Mouse (Mus musculus): ENCODE data around the gene Evi2a. TPM values are rescaled to one million over a fixed set of nuclear protein-coding genes. Genes with fewer than 3 reads are reported as not detected.

Gene Evi2a
- polyA plus RNA-seq, 1 experiment from 2014 or later = 4.6 TPM

- Histone ChIP-seq H3K4me2 (replicated peaks) (no peak overlapping the region), H3K27me3 (no peaks in the 10 kb centered on the region), H3K27ac (no peak overlapping the region), H3K9ac (no peak overlapping the region), H3K36me3 (peaks cover 14% of the 10 kb centered on the region), H3K9me3 (replicated peaks) (no peaks in the 10 kb centered on the region), H3K4me3 (no peak overlapping the region), H3K4me1 (no peaks in the 10 kb centered on the region)
- no peak for ATAC-seq (ENCODE audit: low FRiP score)
- WGBS = 88% methylated on average over 8 of the region's 8 CpGs
These were observed 3.7 kb upstream of the Evi2a start for GRCm38 (mm10) chr11:79533950-79534690.

- Histone ChIP-seq H3K4me1 (no peaks in the 10 kb centered on the region), H3K27ac (no peak overlapping the region), H3K4me3 (no peak overlapping the region), H3K9ac (no peak overlapping the region), H3K27me3 (no peaks in the 10 kb centered on the region), H3K9me3 (replicated peaks) (no peaks in the 10 kb centered on the region), H3K36me3 (peaks cover 15% of the 10 kb centered on the region), H3K4me2 (replicated peaks) (no peak overlapping the region)
- 93% methylated on average over 6 of the region's 6 CpGs for WGBS
- no peak for ATAC-seq (ENCODE audit: low FRiP score)
These were observed 2.9 kb upstream of the Evi2a start for GRCm38 (mm10) chr11:79533311-79533710.

GRCm38 (mm10) chr11:79531485-79531884 is 1.1 kb upstream of the Evi2a start:
- Histone ChIP-seq H3K27ac (no peak overlapping the region), H3K4me2 (replicated peaks) (no peak overlapping the region), H3K4me1 (no peaks in the 10 kb centered on the region), H3K36me3 (peaks cover 14% of the 10 kb centered on the region), H3K27me3 (no peaks in the 10 kb centered on the region), H3K9ac (no peak overlapping the region), H3K4me3 (no peak overlapping the region), H3K9me3 (replicated peaks) (no peaks in the 10 kb centered on the region)
- ATAC-seq (ENCODE audit: low FRiP score) = no peak
- 95% methylated on average over 4 of the region's 4 CpGs for WGBS

- no peak overlapping the region for H3K9ac ChIP-seq
- WGBS = 91% methylated on average over 11 of the region's 11 CpGs
- H3K9me3 ChIP-seq (replicated peaks) = no peaks in the 10 kb centered on the region
- H3K4me1 ChIP-seq = no peaks in the 10 kb centered on the region
- no peak for ATAC-seq (ENCODE audit: low FRiP score)
- no peak overlapping the region for H3K27ac ChIP-seq
- no peak overlapping the region for H3K4me2 ChIP-seq (replicated peaks)
- no peak overlapping the region for H3K4me3 ChIP-seq
- H3K36me3 ChIP-seq = peaks cover 10% of the 10 kb centered on the region
- no peaks in the 10 kb centered on the region for H3K27me3 ChIP-seq
These were observed 365 bp upstream of the Evi2a start for GRCm38 (mm10) chr11:79530774-79531173.

- Histone ChIP-seq H3K4me1 (no peaks in the 10 kb centered on the region), H3K4me2 (replicated peaks) (no peak overlapping the region), H3K27me3 (no peaks in the 10 kb centered on the region), H3K36me3 (peaks cover 8% of the 10 kb centered on the region; the same call in 1 of the 2 replicates), H3K9ac (no peak overlapping the region), H3K27ac (no peak overlapping the region), H3K9me3 (replicated peaks) (no peaks in the 10 kb centered on the region), H3K4me3 (no peak overlapping the region)
- 83% methylated on average over 2 of the region's 2 CpGs for WGBS
- ATAC-seq (ENCODE audit: low FRiP score) = no peak
These were observed 673 bp downstream of the Evi2a start for GRCm38 (mm10) chr11:79529736-79530135.

- H3K27ac ChIP-seq = no peak overlapping the region
- no peaks in the 10 kb centered on the region for H3K4me1 ChIP-seq
- H3K4me2 ChIP-seq (replicated peaks) = no peak overlapping the region
- 98% methylated on average over 6 of the region's 6 CpGs for WGBS
- no peak overlapping the region for H3K4me3 ChIP-seq
- no peak overlapping the region for H3K9ac ChIP-seq
- no peaks in the 10 kb centered on the region for H3K27me3 ChIP-seq
- no peaks in the 10 kb centered on the region for H3K9me3 ChIP-seq (replicated peaks)
- H3K36me3 ChIP-seq = peaks cover 8% of the 10 kb centered on the region; the same call in 1 of the 2 replicates
- no peak for ATAC-seq (ENCODE audit: low FRiP score)
These were observed 1.2 kb downstream of the Evi2a start for GRCm38 (mm10) chr11:79529226-79529625.

- no peaks in the 10 kb centered on the region for H3K4me1 ChIP-seq
- WGBS = 95% methylated on average over 3 of the region's 3 CpGs
- H3K36me3 ChIP-seq = peaks cover 8% of the 10 kb centered on the region; the same call in 1 of the 2 replicates
- no peaks in the 10 kb centered on the region for H3K27me3 ChIP-seq
- H3K9me3 ChIP-seq (replicated peaks) = no peaks in the 10 kb centered on the region
- H3K27ac ChIP-seq = no peak overlapping the region
- H3K4me3 ChIP-seq = no peak overlapping the region
- ATAC-seq (ENCODE audit: low FRiP score) = no peak
- no peak overlapping the region for H3K9ac ChIP-seq
- no peak overlapping the region for H3K4me2 ChIP-seq (replicated peaks)
These were observed 1.8 kb downstream of the Evi2a start for GRCm38 (mm10) chr11:79528601-79529000.

- Histone ChIP-seq H3K4me2 (replicated peaks) (no peak overlapping the region), H3K36me3 (peaks cover 8% of the 10 kb centered on the region; the same call in 1 of the 2 replicates), H3K27ac (no peak overlapping the region), H3K4me1 (no peaks in the 10 kb centered on the region), H3K27me3 (no peaks in the 10 kb centered on the region), H3K9me3 (replicated peaks) (no peaks in the 10 kb centered on the region), H3K9ac (no peak overlapping the region), H3K4me3 (no peak overlapping the region)
- ATAC-seq (ENCODE audit: low FRiP score) = no peak
- WGBS = 93% methylated on average over 5 of the region's 5 CpGs
These were observed 2.5 kb downstream of the Evi2a start for GRCm38 (mm10) chr11:79527739-79528384.

GRCm38 (mm10) chr11:79527015-79527738 is 3.2 kb downstream of the Evi2a start:
- no peaks in the 10 kb centered on the region for H3K27me3 ChIP-seq
- WGBS = 87% methylated on average over 15 of the region's 15 CpGs
- H3K4me1 ChIP-seq = no peaks in the 10 kb centered on the region
- ATAC-seq (ENCODE audit: low FRiP score) = no peak
- H3K36me3 ChIP-seq = peaks cover 8% of the 10 kb centered on the region; the same call in 1 of the 2 replicates
- no peak overlapping the region for H3K4me2 ChIP-seq (replicated peaks)
- H3K9me3 ChIP-seq (replicated peaks) = no peaks in the 10 kb centered on the region
- no peak overlapping the region for H3K4me3 ChIP-seq
- no peak overlapping the region for H3K9ac ChIP-seq
- H3K27ac ChIP-seq = no peak overlapping the region

- no peaks in the 10 kb centered on the region for H3K27me3 ChIP-seq
- no peaks in the 10 kb centered on the region for H3K9me3 ChIP-seq (replicated peaks)
- ATAC-seq (ENCODE audit: low FRiP score) = no peak
- no peak overlapping the region for H3K27ac ChIP-seq
- H3K36me3 ChIP-seq = peaks cover 8% of the 10 kb centered on the region; the same call in 1 of the 2 replicates
- H3K4me3 ChIP-seq = no peak overlapping the region
- WGBS = 94% methylated on average over 3 of the region's 3 CpGs
- H3K9ac ChIP-seq = no peak overlapping the region
- H3K4me1 ChIP-seq = no peaks in the 10 kb centered on the region
- H3K4me2 ChIP-seq (replicated peaks) = no peak overlapping the region
These were observed 3.9 kb downstream of the Evi2a start for GRCm38 (mm10) chr11:79526549-79526948.

GRCm38 (mm10) chr11:79524310-79524575 is 6.2 kb downstream of the Evi2a start:
- H3K27me3 ChIP-seq = no peaks in the 10 kb centered on the region
- no peak overlapping the region for H3K4me3 ChIP-seq
- H3K9me3 ChIP-seq (replicated peaks) = no peaks in the 10 kb centered on the region
- no peak for ATAC-seq (ENCODE audit: low FRiP score)
- no peak overlapping the region for H3K4me2 ChIP-seq (replicated peaks)
- H3K27ac ChIP-seq = no peak overlapping the region
- 0 out of 2 replicates have a peak, but pooled peaks cover 8% of the 10 kb centered on the region for H3K36me3 ChIP-seq
- no peaks in the 10 kb centered on the region for H3K4me1 ChIP-seq
- 77% methylated on average over 1 of the region's 1 CpGs for WGBS
- no peak overlapping the region for H3K9ac ChIP-seq

- 90% methylated on average over 10 of the region's 10 CpGs for WGBS
- no peak within 1 kb of the TSS for H3K27ac ChIP-seq
These were observed 6.7 kb downstream of the Evi2a start, which contains the start of gene Evi2b for GRCm38 (mm10) chr11:79523560-79524309. TSS of gene Evi2b (minus strand) at chr11:79523762.

More at GRCm38 (mm10) chr11:79523560-79524309, 6.7 kb downstream of the Evi2a start, which contains the start of gene Evi2b:
- Histone ChIP-seq H3K4me1 (no peaks in the 10 kb centered on the region), H3K27me3 (no peaks in the 10 kb centered on the region), H3K9ac (no peak within 1 kb of the TSS), H3K36me3 (0 out of 2 replicates have a peak, but pooled peaks cover 8% of the 10 kb centered on the region), H3K9me3 (replicated peaks) (no peaks in the 10 kb centered on the region), H3K4me2 (replicated peaks) (no peak within 1 kb of the TSS), H3K4me3 (no peak within 1 kb of the TSS)
- no peak for ATAC-seq (ENCODE audit: low FRiP score)
